Mouse (Mus musculus) urinary bladder, postnatal 4 days (tissue): ENCODE results near the gene Mrpl53.

Experiments
- DNase-seq, 2 experiments: peaks; one replicate each; pipeline ENCODE4 v3.0.0; 2021 to 2022; ENCODE audit warnings: low spot score in 2 of 2

Mrpl53 gene

DNA sequence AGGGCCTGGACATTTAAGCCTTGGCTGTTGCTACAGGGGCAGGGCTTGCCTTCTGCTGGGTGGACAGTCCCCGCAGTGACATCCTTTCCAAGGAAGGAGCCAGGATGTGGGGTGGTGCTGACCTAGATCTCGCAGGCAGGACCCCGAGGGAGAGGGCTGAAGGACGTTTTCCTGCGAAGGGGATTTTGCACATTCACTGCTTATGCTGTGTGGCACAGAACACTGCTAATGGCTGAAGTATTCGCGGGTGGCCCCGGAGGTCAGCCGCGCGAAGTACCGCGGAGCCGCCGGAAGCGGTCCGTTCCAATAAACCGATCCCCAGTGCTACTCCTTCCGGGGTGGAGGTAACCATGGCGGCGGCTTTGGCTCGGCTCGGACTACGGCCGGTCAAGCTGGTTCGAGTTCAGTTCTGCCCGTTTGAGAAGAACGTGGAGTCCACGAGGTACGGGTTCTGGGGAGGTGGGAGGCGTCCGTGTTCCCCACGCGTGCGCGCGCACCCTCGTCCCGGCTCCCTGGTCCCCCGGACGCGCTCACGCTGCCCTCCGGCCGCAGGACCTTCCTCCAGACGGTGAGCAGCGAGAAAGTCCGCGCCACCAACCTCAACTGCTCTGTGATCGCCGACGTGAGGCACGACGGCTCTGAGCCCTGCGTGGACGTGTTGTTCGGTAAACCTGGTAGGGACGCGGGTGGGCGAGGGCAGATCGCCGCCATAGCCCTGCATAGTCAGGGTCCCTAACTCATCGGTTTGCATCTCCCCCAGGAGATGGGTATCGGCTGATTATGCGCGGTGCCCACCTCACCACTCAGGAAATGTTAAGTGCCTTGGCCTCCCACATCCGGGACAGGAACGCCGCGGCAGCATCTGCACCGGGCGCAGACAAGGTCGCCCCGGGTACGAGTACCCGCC lies at the start of gene Mrpl53:
TSS of gene Mrpl53 (plus strand) at position 279 of the 907 bp plus-strand sequence.
- peak; percentile 79 to 84 for DNase-seq

DNA sequence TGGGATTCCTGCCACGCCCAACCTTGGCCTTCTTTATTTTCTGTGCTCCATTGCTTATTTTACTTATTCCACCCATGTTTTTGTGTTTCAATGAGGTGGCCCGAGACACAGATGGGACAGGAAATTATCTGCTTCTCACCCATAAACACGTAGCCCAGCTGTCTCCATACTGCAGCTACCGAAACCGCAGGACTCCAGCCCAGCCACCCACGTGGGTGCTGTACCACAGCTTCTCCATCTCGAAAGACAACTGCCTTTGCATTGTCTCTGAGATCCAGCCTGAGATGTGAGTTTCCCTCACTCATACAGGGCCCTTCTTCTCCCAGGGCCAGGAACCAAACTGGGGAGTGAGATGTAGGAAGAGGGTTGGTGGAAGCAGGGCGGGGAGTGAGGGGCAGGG lies 42.8 kb upstream of the Mrpl53 start:
- DNase-seq = no peak

DNA sequence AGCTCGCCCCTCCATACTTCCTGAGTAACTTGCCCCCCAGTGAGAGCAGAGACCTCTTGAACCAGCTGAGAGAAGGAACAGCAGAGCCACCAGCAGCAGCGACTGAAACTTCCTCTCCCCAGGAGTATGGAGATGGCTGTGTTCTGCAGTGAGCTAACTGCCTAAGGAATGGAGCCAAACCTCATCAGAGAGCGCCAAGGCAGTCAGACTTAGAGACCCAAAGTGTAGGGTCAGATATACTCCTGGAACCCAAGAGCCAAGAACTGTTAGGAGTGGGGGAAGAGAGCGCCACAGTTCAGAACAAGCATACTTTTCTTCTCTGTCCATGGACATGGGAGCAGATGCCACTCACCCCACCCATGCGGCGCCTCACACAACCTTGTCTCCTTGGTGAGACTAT lies 42.4 kb upstream of the Mrpl53 start:
- DNase-seq = no peak

DNA sequence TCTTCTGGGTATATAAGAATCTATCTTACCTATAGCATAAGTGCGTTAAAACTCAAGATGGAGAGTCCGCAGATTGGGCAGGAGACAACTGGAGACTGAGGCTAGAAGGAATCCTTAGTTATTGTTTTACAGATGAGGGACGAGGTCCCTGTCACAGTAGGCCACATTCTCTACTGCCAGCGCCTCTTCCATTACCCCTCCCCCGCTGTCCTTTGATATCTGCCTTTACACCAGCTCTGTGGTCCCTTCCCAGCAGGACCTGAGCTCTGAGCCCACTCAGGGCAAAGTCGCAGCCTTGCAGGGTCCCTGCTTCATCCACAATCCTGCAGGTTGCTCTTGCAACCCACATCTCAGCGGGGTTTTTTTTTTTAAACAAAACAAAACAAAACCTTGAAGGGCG lies 40.6 kb upstream of the Mrpl53 start:
- DNase-seq = no peak

DNA sequence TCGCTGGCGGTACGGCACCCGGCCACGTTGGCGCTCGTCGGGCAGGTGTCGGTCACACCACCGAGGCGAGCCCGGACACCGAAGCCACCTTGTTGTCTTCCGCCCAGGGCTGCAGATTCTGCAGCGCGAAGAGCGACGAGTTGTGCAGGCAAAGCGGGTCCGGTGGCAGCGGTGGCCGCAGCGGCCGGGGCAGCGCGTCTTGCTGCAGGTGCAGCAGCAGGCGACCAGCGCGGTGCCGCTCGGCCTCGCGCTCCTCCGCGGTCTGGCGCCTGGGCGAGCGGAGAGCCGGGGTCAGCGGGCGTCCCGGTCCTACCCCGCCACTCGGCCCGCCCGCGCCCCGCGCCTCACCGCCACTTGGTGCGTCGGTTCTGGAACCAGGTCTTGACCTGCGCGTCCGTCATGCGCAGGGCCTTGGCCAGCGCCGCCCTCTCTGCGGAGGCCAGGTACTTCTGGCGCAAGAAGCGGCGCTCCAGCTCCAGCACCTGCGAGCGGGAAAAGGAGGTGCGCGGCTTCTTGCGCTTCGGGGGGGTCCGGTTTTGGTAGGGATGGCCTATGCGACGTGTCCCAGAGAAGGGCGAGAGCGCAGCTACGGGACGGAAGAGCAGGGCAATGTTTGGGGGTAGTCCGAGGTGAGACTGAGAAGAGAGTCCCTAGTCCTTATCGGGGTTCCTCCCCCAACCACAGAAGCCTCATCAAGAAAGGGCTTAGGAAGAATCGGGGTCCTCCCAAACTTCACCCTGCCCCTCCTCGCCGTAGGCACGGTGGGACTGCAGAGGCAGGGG lies 39.9 kb upstream of the Mrpl53 start:
- DNase-seq = no peak

DNA sequence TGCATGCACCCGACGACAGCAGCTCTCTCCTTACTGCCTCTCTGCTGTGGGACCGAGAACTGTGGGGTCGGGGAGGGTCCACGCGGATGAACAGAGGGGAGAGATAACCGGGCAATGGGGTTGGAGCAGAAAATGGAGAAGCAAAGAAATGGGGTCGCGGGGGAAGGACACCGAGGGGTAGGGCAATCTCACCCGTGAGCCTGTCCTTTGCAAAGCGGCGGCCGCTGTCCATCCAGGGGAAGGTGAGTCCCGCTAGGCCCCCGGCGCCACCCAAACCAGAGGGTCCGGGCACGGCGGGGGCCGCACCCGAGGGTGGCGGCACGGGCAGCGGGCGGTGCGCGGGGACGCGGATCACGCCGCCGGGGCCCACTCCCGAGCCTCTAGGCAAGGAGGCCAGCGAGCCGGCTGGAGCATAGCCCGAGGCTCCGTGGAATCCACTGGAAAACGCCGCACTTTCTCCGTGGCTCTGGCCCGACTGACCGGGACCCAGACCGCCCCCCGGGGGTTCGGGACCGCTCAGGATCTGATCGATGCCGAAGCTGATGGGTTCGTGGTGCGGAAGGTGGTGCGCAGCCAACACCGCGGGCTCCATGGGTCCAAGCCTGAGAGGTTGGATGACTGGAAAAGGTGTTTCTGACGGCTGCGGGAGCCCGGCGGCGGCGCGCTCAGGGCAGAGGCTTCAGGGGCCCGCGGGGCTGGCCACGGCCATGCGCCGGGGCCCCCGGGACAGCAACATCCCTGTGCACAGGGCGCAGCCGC lies 39.2 kb upstream of the Mrpl53 start:
- no peak for DNase-seq

DNA sequence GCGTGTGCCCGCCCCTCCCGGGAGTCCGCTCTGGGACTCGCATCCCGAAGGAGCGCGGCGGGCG lies 38.8 kb upstream of the Mrpl53 start, which contains the start of gene Tlx2:
TSS of gene Tlx2 (minus strand) at position 47 of the 64 bp plus-strand sequence.
- DNase-seq = no peak

DNA sequence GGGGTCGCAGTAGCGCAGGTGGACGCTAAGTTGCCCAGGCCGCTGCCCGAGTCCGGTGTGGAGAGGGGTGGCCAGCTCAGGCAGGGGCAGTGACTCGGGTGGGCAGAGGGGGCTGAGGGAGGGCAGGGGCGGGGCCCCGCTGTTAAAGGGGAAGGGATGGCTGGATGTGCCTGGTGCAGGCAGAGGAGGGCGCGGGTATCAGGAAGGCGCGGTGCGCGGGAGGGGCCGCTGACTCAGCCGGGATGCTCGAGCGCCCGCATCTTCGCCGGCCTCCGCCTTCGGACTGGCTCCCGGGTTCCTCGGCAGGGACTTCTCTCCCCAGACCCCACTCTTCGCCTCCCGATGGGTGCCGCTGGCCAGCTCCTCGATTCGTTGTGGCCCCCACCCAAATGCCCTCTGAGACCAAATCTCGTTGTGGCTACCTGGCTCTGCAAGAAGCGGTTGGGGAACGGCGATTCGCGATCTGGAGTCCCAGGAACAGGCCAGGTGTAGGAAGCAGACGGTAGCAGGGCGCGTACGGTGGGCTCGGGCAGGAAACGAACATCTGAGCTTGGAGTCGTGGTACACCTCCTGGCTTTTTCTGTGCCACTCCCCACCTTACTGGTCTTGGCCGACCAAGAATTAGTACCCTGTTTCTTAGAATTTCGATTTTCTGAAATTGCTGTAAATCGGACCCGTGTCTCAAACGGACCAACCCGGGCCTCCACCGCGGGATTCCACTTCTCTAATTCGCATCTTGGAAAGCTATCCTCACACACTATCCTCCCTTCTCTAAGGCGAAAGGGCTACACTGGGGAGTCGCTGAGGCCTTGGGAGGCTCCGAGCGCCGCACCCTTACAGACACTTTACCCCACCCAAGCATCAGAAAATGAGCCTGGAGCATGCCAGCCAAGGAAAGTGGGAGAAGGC lies 38.3 kb upstream of the Mrpl53 start:
- no peak for DNase-seq

DNA sequence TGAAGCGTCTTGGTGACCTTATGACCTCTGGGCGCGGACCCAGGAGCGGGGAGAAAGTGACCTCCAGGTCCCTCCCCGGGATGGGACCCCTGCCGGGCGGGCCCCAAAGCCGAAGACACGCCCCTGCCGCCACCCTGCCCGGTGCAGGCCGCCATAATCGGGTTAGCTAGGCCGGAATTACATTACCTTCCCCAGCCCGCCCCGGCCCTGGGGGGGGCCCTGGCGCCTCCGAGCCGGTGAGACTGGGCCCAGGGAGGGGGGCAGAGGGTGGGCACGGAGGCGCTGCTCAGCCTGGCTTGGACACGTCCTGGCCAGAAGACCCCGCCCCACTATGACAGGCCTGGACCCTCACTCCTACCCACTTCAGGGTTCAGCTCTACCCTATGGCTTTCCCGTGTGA lies 37.6 kb upstream of the Mrpl53 start:
- DNase-seq = no peak

DNA sequence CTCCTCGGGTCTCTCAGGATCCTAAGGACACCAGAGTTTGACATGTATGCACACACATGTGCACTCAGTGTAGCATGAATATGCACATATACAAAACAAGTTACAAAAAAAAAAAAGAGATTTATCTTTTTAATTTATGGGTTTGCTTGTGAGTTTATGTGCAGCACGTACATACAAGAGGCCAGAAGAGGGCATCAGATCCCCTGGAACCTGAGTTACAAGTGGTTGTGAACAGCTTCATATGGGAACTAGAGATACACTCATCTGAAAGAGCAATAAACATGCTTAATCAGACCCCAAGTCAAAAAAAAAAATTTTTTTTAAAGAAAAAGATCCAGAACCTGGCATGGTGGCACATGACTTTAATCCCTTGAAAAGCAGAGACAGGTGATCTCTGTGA lies 33.9 kb upstream of the Mrpl53 start:
- DNase-seq = no peak

DNA sequence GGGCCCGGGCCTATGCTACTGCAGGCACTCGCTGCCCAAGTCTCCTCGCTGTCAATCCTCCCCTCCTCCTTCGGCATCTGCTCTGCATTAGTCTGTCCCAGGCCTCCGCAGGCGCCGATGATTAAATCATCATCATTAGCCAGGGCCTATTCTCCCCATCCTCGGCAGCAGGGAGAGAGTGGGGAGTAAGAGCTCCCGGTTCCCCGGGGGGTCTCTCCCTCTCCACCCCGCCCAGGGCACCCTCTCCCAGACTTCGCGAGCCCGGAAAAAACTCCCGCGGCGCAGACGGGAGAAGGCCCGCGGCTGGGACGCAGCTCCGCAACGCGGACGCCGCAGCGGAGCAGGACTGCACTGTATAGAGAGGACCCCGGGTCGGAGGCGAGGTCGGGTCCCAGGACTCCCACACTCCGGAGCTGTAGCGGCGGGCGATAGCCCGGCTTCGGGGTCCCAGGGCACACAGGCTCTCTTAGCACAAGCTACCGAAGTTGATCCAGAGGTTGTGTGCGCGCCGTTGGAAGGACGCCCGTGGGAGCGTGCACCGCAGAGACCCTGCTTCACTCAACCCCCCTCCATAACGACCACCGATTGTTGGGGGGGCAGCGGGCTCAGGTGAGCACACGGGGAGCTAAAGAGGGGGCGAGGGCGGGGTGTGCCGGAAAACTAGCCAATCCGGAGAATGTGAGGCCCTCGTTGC lies 31.1 kb upstream of the Mrpl53 start, which contains the start of gene Pcgf1:
TSS of gene Pcgf1 (plus strand) at position 240 of the 694 bp plus-strand sequence.
- DNase-seq = peak in 1 of 2 experiments; percentile 53

DNA sequence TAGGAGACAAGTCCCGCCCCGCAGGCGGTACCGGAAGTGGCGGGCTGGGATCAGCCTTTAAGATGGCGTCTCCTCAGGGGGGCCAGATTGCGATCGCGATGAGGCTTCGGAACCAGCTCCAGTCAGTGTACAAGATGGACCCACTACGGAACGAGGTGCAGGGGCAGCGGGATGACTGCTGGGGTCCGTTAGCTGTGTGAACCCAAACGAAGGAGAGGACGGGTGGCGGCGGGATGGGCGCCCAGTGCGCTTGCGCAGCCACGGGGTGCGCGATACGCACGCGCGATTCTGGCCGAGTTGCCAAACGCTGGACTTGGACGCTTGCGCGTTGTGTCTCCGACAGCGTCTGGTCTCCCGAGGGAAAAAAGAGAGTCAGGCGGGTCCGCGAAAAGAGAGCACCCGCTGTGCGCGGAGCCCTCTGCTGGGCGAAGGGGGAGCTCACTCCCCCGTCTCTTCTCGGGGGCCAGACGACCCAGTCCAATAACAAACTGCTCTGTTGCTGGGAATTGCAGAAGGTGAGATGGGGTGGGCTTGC lies 30.4 kb upstream of the Mrpl53 start:
- DNase-seq = peak; percentile 96 to 99

DNA sequence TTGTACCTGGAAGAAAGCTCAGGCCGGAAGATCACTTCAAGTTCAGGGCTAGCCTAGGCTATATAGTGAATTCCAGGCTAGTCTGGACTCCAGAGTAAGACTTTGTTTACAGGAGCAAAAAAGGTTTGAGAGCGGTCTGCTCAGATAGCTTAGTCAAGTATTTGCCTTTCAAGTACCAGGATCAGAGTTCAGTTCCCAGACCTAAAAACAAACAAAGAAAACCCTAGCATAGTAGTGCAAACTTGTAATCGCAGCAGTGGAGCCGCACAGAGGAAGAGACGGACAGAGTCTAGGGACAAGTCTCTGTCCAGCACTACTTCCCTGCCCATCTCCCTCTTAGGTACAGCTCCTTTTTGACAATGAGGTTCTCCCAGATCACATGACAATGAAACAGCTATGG lies 28.6 kb upstream of the Mrpl53 start:
- DNase-seq = no peak

DNA sequence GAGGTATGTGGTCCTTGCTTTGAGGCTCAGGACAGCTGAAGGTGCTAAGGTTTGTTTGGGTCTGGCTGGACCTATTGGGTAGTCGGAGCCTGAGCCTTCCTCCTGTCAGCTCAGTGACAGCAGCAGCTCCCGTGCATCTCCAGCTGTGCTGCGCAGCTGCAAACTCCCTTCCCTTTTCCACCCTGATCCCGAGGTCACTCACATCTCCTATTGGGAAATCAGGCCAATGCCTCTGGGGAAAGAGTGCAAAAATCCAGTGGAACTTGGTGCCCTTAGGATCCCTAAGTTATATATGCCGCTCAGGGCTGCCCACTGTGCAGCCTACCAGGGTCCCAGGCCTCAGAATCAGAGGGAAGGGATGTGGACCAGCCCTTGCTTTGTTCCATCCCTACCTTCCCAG lies 25.3 kb upstream of the Mrpl53 start:
- DNase-seq = no peak

DNA sequence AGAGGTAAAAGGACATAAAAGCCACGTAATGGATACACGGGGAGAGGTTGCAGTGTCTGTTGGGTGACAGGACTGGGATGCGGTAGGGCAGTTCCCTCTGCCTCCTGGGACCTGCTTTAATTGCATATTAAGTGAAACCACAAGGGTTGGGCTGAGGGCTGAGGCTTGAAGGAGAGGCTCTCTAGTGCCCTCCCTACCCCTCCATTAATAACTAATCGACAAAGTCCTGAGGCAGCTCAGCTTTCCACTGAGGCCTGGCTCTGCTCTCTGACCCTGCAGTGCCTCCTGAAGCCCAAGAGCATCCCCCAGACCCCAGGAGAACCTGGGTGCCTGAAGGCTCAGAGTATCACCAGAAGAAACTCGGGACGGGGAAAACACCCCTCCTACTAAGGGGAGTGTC lies 24.4 kb upstream of the Mrpl53 start:
- no peak for DNase-seq

DNA sequence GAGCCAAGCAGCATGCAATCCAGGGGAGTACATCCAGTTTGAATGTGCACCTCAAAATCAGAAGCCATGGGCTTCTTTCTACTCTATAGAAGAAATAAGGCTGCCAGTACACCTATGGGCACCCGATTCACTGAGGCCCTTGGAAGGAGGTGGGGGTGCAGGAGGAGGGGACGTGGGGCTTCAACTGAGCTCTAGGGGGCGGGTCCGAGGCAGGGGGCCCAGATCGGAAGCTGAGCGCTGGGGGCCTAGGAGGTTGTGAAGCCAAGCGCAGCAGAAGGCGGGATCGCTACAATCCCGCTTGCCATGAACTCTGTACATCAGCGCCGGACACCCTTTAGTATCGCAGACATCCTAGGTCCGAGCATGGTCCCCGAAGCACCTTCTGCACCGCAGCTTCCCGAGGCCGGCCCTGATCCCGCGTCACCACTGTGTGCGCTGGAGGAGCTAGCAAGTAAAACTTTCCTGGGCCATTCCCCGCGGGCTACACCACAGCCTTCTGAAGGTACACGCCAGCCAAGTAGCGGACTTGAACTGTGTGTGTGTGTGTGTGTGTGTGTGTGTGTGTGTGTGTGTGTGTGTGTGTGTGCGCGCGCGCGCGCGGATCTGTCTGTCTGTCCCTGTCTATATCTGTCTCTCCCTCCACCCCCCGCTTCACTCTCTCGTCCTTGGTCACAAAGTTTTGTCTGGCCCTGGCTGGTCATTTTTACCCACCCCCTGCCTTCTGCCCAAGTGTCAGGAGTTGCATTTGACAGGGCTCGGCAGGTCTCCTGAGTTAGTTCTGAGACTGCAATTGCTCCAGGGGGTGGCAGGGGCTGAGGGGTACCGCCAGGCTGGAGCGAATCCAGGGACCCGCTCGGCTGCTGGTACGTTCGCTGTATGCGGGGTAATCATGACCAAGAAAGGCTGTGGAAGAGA lies 22.5 kb upstream of the Mrpl53 start, which contains the start of gene Lbx2:
TSS of gene Lbx2 (plus strand) at position 247 of the 915 bp plus-strand sequence.
- DNase-seq = no peak

DNA sequence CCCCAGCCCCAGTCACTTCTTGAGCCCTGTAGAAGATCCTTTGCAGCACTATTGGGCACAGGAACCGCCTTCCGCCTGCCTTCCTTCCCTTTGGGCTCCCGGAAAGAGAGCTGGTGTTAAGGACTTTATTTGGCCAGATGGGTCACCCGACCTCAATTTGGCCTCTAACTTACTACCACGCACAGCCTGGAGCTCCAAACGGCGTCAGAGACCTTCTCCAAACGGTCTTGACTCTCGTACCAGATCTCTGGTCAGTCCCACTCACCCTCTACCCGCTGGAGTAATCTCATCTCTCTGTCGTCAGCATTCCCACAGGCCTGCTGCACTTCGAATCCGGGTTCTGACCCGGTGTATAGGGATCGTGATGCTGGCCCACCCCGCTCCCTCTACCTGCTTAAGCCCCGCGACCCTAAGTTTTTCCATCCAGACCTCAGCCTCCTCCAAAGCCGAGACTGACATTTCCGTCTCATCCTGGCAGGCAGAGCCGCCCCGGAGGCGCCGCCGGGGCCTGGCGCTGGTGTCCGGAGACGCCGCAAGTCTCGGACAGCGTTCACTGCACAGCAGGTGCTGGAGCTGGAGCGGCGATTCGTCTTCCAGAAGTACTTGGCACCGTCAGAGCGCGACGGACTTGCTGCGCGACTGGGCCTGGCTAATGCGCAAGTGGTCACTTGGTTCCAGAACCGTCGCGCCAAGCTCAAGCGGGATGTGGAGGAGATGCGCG lies 21.5 kb upstream of the Mrpl53 start:
- no peak for DNase-seq

DNA sequence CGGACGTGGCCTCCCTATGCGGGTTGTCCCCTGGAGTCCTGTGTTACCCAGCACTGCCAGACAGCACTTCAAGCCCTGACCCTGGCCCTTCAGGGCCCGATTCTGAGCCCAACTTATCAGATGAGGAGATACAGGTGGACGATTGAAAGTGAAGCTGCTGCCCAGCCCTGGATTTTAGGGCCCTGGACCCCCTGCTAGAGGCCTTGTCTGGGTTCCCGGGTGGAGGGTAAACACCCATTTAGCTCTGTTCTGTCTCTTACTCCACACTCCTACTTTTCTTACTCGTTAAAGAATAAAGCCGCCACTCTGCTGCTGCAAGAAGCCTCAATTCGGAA lies 20.9 kb upstream of the Mrpl53 start:
- no peak for DNase-seq
